Mouse (Mus musculus) adipose tissue, adult 10 weeks (tissue): ENCODE data around the gene Gm1979. TPM values are rescaled to one million over a fixed set of nuclear protein-coding genes. Genes with fewer than 3 reads are reported as not detected.

ENCODE experiments used
- polyA plus RNA-seq: library from polyadenylated mRNA; stranded (reverse); fragments of 350-450 nt; fragmentation: Illumina TruSeq; extraction: RNeasy Lipid Tissue Mini Kit (QIAGEN cat#74804); gene quantifications from one replicate; pipeline ENCODE4 v1.2.3, GENCODE M21; 2014; ENCODE audit warnings: low read depth, low replicate concordance

Gm1979 gene
- not detected for polyA plus RNA-seq

GRCm38 (mm10) chr5:26004698-26005097, at the start of gene Gm1979:
TSS of gene Gm1979 (minus strand) at chr5:26004798.

GRCm38 (mm10) chr5:26039458-26039857, 34.9 kb upstream of the Gm1979 start, which contains the start of gene Speer4a:
TSS of gene Speer4a (minus strand) at chr5:26039558.

GRCm38 (mm10) chr5:26022816-26023215, 18.2 kb upstream of the Gm1979 start, which contains the start of gene Gm5862:
TSS of gene Gm5862 (minus strand) at chr5:26022916.

DNA sequence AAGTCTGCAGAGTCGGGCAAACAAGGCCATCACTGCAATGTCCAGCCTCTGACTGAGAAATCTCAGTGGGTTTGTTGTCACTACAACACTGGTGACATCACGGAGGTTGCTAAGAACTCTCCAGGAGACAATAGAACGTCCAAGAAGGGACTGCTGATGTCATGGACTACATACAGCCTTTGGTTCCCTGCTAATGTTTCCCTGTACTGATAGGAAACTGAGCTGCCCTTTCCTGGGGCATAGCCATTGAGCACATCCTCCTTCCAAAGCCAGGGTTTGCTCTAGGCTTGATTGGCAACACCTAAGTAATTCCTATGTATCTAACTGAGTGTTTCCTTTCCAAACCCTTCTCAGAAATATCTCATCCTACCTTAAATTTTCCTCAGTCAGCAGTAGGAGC, 16.0 kb downstream of the Gm1979 start, which contains the start of gene Gm21698:
Gm21698 (minus strand) TSS at position 101 of the 400 bp plus-strand sequence.

GRCm38 (mm10) chr5:25972563-25972962, 32.0 kb downstream of the Gm1979 start, which contains the start of gene Gm21680:
TSS of gene Gm21680 (minus strand) at chr5:25972663.

GRCm38 (mm10) chr5:25954317-25954716, 50.3 kb downstream of the Gm1979 start, which contains the start of gene Gm21671:
TSS of gene Gm21671 (minus strand) at chr5:25954417.

Other genes starting within 250 kb of the Gm1979 start
- 4.6 TPM for gene Actr3b, start 244.8 kb downstream of the Gm1979 start, polyA plus RNA-seq
- gene Gm21663, start 62.4 kb downstream of the Gm1979 start, polyA plus RNA-seq: 0.20 TPM
- gene Gm21671, start 50.4 kb downstream of the Gm1979 start, polyA plus RNA-seq: 0.32 TPM
- not detected for gene Gm21680, start 32.1 kb downstream of the Gm1979 start, polyA plus RNA-seq
- gene Gm21698, start 16.1 kb downstream of the Gm1979 start, polyA plus RNA-seq: not detected
- gene Gm5862, start 18.1 kb upstream of the Gm1979 start, polyA plus RNA-seq: not detected
- gene Speer4a, start 34.8 kb upstream of the Gm1979 start, polyA plus RNA-seq: 0.10 TPM
- gene Gm7347, start 53.8 kb upstream of the Gm1979 start, polyA plus RNA-seq: not detected
- not detected for gene Gm10471, start 84.5 kb upstream of the Gm1979 start, polyA plus RNA-seq
- 0.21 TPM for gene 5031410I06Rik, start 100.6 kb upstream of the Gm1979 start, polyA plus RNA-seq
- gene Gm10220, start 116.6 kb upstream of the Gm1979 start, polyA plus RNA-seq: 0.12 TPM